Mouse (Mus musculus): ENCODE measurements around the gene 1110017D15Rik. TPM values are rescaled to one million over a fixed set of nuclear protein-coding genes. Genes with fewer than 3 reads are reported as not detected.
"Not testable (repeated sequence)": the region's sequence is repeated elsewhere in the genome, so short reads cannot be mapped to it uniquely, and the experiment has no call there.

The 1110017D15Rik gene
- total RNA-seq, 2 experiments from 2014 or later = 8.7 TPM

DNA sequence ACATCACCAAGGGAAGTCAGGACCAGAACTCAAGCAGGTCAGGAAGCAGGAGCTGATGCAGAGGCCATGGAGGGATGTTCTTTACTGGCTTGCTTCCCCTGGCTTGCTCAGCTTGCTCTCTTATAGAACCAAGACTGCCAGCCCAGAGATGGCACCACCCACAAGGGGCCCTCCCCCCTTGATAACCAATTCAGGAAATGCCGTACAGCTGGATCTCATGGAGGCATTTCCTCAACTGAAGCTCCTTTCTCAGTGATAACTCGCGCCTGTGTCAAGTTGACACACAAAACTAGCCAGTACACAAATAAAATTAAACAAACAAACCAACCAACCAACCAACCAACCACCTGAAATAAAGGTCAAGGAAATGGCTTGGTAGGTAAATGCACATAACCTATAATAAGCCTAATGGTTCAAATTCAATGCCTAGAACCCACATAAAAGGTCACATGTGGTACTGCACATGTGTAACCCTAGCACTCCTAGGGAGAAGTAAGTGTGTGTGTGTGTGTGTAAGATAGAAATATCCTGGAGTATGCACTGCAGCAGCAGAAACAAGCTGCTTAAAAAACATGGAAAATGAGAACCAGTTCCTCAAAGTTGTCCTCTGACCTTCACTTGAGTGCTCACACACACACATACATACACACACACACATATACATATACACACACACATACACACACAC lies 53.9 kb downstream of the 1110017D15Rik start:
- DNase-seq (ENCODE audit: low spot score in 2 of 2); intact Hi-C loops (cut with DNase I): not testable (repeated sequence)

DNA sequence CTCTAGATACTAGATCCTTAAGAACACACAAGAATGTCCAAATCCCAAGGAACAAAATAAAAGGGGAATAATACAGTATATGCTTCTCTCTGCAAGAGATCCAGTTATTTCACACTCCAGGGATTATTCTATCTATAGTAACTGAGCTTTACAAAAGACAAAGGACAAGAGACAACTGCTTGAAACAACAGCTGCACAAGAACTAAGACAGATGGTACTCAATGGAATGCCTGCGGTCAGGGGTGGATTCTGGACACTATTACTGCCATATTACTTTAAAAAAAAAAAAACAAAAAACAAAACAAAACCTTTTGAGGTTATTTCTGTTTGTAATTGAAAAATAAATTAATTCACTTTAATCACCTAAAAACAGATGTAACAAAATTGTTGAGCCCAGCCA lies 56.4 kb downstream of the 1110017D15Rik start:
- intact Hi-C loops (cut with DNase I) = no loop called here
- no peak for DNase-seq (ENCODE audit: low spot score in 2 of 2)

Other genes with a start within 250 kb of the 1110017D15Rik start
- gene Ubap2, start 242.2 kb downstream of the 1110017D15Rik start, total RNA-seq (2021) = 10 to 100 TPM; 46.1 to 47.6 TPM
- 10 to 100 TPM; 52.7 to 55.3 TPM for gene Dcaf12, start 202.4 kb downstream of the 1110017D15Rik start, total RNA-seq (2021)
- gene Ubap1, start 168.3 kb downstream of the 1110017D15Rik start, total RNA-seq (2021) = 10 to 100 TPM; 42.1 to 45.7 TPM
- gene Kif24, start 52.4 kb downstream of the 1110017D15Rik start, total RNA-seq (2021) = 1 to 10 TPM; 1.4 to 1.5 TPM
- gene Nudt2, start 52.2 kb downstream of the 1110017D15Rik start, total RNA-seq (2021) = 10 to 100 TPM; 24.5 to 31.0 TPM
- 10 to 100 TPM; 42.6 to 44.7 TPM for gene AI464131, start 14.3 kb downstream of the 1110017D15Rik start, total RNA-seq (2021)
- 100 to 1,000 TPM; 204 to 210 TPM for gene Fam219a, start 52.2 kb upstream of the 1110017D15Rik start, total RNA-seq (2021)
- 1 to 10 TPM; 5.6 to 8.6 TPM for gene Dnaic1, start 52.4 kb upstream of the 1110017D15Rik start, total RNA-seq (2021)
- gene Enho, start 123.0 kb upstream of the 1110017D15Rik start, total RNA-seq (2021) = 10 to 100 TPM; 54.7 to 60.3 TPM
- gene Cntfr, start 179.8 kb upstream of the 1110017D15Rik start, total RNA-seq (2021) = 100 to 1,000 TPM in 1 of 2 experiments, 10 to 100 TPM in 1; 98.6 to 102 TPM
- gene Il11ra1, start 182.7 kb upstream of the 1110017D15Rik start, total RNA-seq (2021) = 10 to 100 TPM; 28.9 to 32.8 TPM
- 10 to 100 TPM; 30.8 to 31.0 TPM for gene Rpp25l, start 196.2 kb upstream of the 1110017D15Rik start, total RNA-seq (2021)
- gene Dctn3, start 205.8 kb upstream of the 1110017D15Rik start, total RNA-seq (2021) = 100 to 1,000 TPM; 201 to 217 TPM
- under 1 TPM; 0.38 to 0.48 TPM for gene Arid3c, start 213.8 kb upstream of the 1110017D15Rik start, total RNA-seq (2021)
- 100 to 1,000 TPM; 103 to 118 TPM for gene Galt, start 237.9 kb upstream of the 1110017D15Rik start, total RNA-seq (2021)
- 10 to 100 TPM; 67.8 to 83.8 TPM for gene Sigmar1, start 238.8 kb upstream of the 1110017D15Rik start, total RNA-seq (2021)